Mouse (Mus musculus) heart, embryonic 15.5 days (tissue): Measurements from ENCODE around the gene Sh2d1b2. TPM values are rescaled to one million over a fixed set of nuclear protein-coding genes. Genes with fewer than 3 reads are reported as not detected.
A peak's percentile ranks its signal among the peaks of the same experiment; 100 is the strongest.

Experiments
- ATAC-seq: fragments of 200-750 bp; cut with Nextera tagmentation; replicated peaks from 2 replicates; pipeline ENCODE4 v1.8.0; 2017; ENCODE audit warnings: low read depth, moderate TSS enrichment; ENCODE audit not compliant: insufficient number of reproducible peaks, insufficient read depth, low FRiP score
- H3K27ac ChIP-seq: fragments of 300-500 bp; sonication (generic); 2 replicates; pipeline ENCODE4 v1.5.1; 2015; ENCODE audit warnings: mild to moderate bottlenecking, inconsistent platforms
- H3K27me3 ChIP-seq: fragments of 300-500 bp; sonication (generic); 2 replicates; pipeline ENCODE4 v1.6.1; 2015; ENCODE audit warnings: inconsistent platforms
- H3K36me3 ChIP-seq: fragments of 300-500 bp; sonication (generic); 2 replicates; pipeline ENCODE4 v1.6.1; 2015; ENCODE audit warnings: mild to moderate bottlenecking, inconsistent platforms
- H3K4me1 ChIP-seq: fragments of 300-500 bp; sonication (generic); replicated peaks from 2 replicates; pipeline ENCODE4 v1.6.1; 2015; ENCODE audit warnings: inconsistent platforms
- H3K4me2 ChIP-seq: fragments of 300-500 bp; sonication (generic); 2 replicates; pipeline ENCODE4 v1.6.1; 2015; ENCODE audit warnings: inconsistent platforms, mild to moderate bottlenecking, moderate library complexity
- H3K4me3 ChIP-seq: fragments of 300-500 bp; sonication (generic); 2 replicates; pipeline ENCODE4 v1.5.1; 2015; ENCODE audit warnings: mild to moderate bottlenecking, inconsistent platforms
- H3K9ac ChIP-seq: fragments of 300-500 bp; sonication (generic); 2 replicates; pipeline ENCODE4 v1.6.1; 2015; ENCODE audit warnings: mild to moderate bottlenecking, inconsistent platforms
- H3K9me3 ChIP-seq: fragments of 300-500 bp; sonication (generic); replicated peaks from 2 replicates; pipeline ENCODE4 v1.6.1; 2016; ENCODE audit warnings: inconsistent platforms
- WGBS: fragments of 180-500 bp; shearing (Covaris S2); methylation state at CpG from one replicate; pipeline ENCODE4 v1.1.7; 2015; ENCODE audit warnings: mixed read lengths; 5-methylcytosine and 5-hydroxymethylcytosine counted together
- polyA plus RNA-seq: library from polyadenylated mRNA; unstranded; fragments of >200 nt; fragmentation: Nextera tagmentation; extraction: Ambion mirVana; gene quantifications from 2 replicates; pipeline ENCODE4 v1.2.1, GENCODE M21; 2015

Sh2d1b2 gene
- polyA plus RNA-seq, 1 experiment from 2014 or later, result not detected

DNA sequence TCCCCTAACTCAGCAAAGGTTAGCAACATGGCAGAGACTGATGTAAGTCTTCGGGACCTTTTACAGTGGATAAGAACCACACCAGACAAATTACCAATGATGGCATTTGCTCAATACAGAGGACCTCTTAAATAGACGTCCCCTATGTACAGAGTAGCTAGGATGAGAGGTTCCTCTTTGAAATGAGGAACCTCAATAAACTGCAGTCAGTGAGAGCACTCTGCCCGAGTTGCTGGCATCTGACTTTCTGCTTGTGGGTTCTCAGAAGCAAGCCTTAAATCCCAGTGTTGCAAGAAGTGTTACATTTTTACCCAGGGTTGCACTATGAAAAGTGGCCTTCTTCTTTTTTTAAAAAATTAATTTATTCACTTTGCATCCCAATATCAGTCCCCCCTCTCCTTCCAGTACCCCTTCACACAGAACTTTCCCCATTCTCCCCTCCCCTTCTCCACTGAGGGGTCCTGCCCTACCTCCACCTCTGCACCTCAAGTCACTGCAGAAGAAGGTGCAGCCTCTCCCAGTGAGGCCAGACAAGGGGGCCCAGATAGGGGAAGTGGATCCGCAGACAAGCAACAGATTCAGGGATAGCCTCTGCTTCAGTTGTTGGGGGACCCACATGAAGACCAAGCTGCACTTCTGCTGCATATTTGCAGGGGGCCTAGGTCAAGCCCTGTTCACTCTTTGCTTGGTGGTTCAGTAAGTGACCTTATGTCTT is 50.0 kb downstream of the Sh2d1b2 start:
- 61% methylated on average over 4 of the region's 4 CpGs for WGBS

DNA sequence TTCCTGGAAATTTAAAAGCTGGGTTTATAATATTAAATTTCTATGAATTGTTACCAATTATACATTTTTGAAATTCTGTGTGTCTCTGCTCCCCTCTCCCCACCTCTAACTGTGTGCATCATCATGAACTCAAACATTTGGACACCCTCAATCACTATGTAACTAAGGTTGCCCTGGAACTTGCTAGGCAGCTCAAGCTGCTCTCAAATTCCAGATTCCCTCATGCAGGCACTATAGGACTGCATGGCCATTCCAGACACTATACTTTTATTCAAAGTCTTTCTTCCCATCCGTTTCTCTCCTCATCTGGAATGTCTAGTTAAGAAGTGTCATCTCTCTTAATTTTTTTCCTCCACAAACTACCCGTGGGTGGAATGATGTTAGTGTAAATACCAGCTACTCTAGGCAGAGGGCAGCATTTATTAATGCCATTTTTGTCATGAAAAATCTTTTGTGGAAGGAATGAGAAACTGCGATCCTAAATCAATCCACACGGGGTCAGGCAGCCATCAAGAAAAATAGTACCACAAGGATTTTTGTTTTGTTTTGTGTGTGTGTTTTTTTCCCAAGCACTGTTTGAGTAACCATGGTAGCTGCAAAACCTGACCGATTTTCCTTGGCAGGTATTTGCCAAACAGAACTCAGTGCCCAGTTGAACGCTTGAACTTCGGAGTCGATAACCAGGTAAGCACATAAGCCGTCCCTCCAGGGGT is 59.8 kb downstream of the Sh2d1b2 start:
- H3K9ac ChIP-seq, result no peak overlapping the region
- H3K27ac ChIP-seq, result no peak overlapping the region
- no peaks in the 10 kb centered on the region for H3K36me3 ChIP-seq
- no peak overlapping the region for H3K4me3 ChIP-seq
- ATAC-seq, result no peak
- H3K4me2 ChIP-seq, result peak overlapping the region; percentile 27
- no peaks in the 10 kb centered on the region for H3K27me3 ChIP-seq
- H3K9me3 ChIP-seq, result no peaks in the 10 kb centered on the region
- peaks cover 3% of the 10 kb centered on the region; the same call in 1 of the 2 replicates for H3K4me1 ChIP-seq
- 38% methylated on average over 9 of the region's 9 CpGs for WGBS

More for the DNA sequence above, 50.0 kb downstream of the Sh2d1b2 start:
- ATAC-seq, result no peak
- Histone ChIP-seq H3K9me3 (no peaks in the 10 kb centered on the region), H3K9ac (no peak overlapping the region), H3K4me1 (no peaks in the 10 kb centered on the region), H3K4me3 (no peak overlapping the region), H3K4me2 (no peak overlapping the region), H3K27ac (no peak overlapping the region), H3K36me3 (no peaks in the 10 kb centered on the region), H3K27me3 (no peaks in the 10 kb centered on the region)

DNA sequence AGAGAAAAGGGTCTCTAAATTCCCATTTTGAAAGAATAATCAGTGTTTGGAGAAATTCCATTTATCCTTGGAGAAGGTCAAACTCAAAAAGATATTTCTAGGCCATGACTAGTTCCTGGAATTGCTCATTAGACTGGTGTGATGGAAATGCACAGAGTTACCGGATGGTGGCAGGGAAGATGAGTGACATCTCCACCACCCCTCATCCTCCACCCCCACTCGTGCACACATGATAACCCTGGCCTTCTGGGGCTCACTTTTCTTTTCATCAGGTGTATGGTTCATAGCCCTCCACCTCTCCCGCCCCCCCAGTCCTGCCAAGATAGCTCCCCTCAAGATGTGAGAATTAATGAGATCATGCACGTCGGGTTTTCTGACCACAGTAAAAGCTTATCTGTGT is 60.7 kb downstream of the Sh2d1b2 start:
- WGBS, result 65% methylated on average over 5 of the region's 5 CpGs

DNA sequence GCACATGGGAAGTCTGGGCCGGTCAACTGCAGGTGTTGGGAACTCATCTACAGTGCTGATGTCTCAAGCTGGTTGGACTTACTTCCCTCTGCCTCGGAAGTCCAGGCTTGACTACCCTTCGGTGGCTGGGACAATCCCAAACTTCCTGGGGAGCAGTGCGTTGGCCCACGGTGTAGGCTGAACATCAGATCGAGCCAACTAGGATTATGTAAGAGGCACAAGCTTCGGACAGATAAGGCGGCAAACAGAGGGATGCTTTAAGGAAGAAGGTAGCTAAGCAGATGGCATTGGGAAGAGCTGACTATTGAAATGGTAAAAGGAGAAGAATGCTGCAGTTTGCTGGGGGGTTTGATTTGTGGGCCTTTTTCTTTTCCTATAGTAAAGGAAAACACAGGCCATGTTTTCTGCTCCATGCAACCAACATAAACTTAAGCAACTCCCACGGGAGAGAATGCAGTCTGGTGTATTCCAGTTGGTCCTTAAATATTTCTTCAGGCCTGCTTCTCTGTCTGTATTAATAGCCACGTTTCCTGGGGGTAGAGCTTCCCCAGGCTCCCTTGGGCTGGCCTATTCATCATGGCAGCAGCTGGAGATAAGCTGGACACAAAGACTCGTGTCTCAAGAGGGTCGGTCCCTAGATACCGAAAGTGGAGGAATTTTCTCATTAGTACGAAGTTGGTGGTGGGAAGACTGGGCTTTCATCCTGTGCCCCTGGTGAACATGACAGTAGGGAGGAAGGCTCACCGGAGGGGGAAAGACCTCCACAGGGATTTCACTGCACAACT is 62.4 kb downstream of the Sh2d1b2 start:
- peaks cover 3% of the 10 kb centered on the region; the same call in 1 of the 2 replicates for H3K4me1 ChIP-seq
- no peak overlapping the region for H3K4me3 ChIP-seq
- H3K9ac ChIP-seq, result no peak overlapping the region
- whole genome bisulfite sequencing, result 60% methylated on average over 15 of the region's 15 CpGs
- no peak overlapping the region for H3K27ac ChIP-seq
- no peaks in the 10 kb centered on the region for H3K9me3 ChIP-seq
- H3K4me2 ChIP-seq, result no peak overlapping the region
- no peaks in the 10 kb centered on the region for H3K27me3 ChIP-seq
- no peaks in the 10 kb centered on the region for H3K36me3 ChIP-seq
- ATAC-seq, result no peak

More for the DNA sequence above, 60.7 kb downstream of the Sh2d1b2 start:
- Histone ChIP-seq H3K9me3 (no peaks in the 10 kb centered on the region), H3K4me3 (no peak overlapping the region), H3K27ac (no peak overlapping the region), H3K9ac (no peak overlapping the region), H3K4me1 (peaks cover 3% of the 10 kb centered on the region; the same call in 1 of the 2 replicates), H3K36me3 (no peaks in the 10 kb centered on the region), H3K27me3 (no peaks in the 10 kb centered on the region), H3K4me2 (no peak overlapping the region)
- ATAC-seq, result no peak

DNA sequence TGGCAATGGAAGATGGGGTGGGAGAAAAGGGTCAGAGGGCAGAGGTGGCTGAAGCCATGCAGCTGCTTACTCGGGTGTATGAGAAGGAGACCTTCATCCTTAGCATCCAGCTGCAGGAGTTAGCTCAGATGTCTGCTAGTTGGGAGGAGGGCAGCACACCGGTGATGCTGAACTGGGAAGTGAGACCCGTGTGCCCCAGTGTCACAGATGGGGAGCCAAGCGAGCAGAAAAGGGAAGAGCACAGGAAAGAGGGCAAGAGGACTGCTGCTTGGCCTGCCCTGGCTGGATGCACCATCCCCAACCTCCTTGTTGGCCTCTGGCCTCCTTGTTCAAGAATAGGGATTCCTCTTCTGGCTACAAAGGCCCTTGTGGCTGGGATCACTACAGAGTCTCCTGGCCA is 66.9 kb downstream of the Sh2d1b2 start:
- no peak overlapping the region for H3K4me3 ChIP-seq

DNA sequence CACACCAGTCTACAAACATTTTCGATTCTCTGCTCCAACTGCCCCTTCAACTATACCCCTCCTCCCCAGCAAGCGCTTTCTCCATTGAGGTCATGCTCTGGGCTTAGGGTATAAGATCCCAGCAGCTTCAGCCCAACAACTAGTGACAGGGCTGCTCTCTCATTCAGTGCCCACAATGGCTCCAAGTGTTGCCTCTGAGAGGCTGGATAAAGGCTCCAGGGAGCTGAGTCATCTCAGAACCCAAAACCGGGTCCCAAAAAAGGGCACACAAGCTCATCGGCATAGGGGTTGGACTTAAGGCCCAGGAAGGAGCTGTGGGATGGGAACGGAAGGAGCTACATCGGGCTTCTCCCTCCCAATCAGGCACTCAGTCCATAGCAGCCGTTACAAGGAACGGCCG is 69.1 kb downstream of the Sh2d1b2 start:
- H3K4me3 ChIP-seq, result no peak overlapping the region
- H3K36me3 ChIP-seq, result no peaks in the 10 kb centered on the region; the same call in 1 of the 2 replicates
- no peaks in the 10 kb centered on the region for H3K27me3 ChIP-seq
- WGBS, result 91% methylated on average over 9 of the region's 9 CpGs
- ATAC-seq, result no peak
- H3K9ac ChIP-seq, result no peak overlapping the region
- no peaks in the 10 kb centered on the region for H3K9me3 ChIP-seq
- H3K4me1 ChIP-seq, result no peaks in the 10 kb centered on the region
- H3K27ac ChIP-seq, result no peak overlapping the region
- H3K4me2 ChIP-seq, result no peak overlapping the region

More for the DNA sequence above, 66.9 kb downstream of the Sh2d1b2 start:
- Histone ChIP-seq H3K27me3 (no peaks in the 10 kb centered on the region), H3K27ac (no peak overlapping the region), H3K9ac (no peak overlapping the region), H3K4me1 (peaks cover 3% of the 10 kb centered on the region; the same call in 1 of the 2 replicates), H3K36me3 (no peaks in the 10 kb centered on the region; the same call in 1 of the 2 replicates), H3K9me3 (no peaks in the 10 kb centered on the region), H3K4me2 (no peak overlapping the region)
- 75% methylated on average over 4 of the region's 4 CpGs for WGBS
- ATAC-seq, result no peak

DNA sequence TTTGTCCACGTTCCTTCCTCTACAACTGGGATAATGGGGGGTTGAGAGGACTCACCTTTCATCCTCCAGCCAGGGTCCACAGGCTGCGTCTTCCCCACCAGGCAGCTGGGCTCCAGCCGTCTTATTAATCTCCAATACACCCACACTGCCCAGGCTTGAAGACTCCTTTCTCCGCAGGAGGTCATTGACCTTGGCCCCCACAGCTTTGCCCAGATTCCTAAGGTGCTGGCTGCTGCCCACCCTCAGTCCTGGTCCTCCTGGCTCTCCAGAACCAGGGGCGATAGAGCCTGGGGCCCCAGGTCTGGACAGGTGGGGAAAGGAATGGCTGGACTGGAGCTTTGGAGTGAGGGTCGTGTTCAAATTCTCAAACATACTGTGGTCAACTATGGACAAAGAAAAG is 69.9 kb downstream of the Sh2d1b2 start:
- Histone ChIP-seq H3K27ac (no peak overlapping the region), H3K36me3 (no peaks in the 10 kb centered on the region; the same call in 1 of the 2 replicates), H3K9me3 (no peaks in the 10 kb centered on the region), H3K27me3 (no peaks in the 10 kb centered on the region), H3K4me3 (no peak overlapping the region), H3K4me2 (no peak overlapping the region), H3K4me1 (no peaks in the 10 kb centered on the region), H3K9ac (no peak overlapping the region)
- no peak for ATAC-seq
- 81% methylated on average over 6 of the region's 6 CpGs for WGBS

DNA sequence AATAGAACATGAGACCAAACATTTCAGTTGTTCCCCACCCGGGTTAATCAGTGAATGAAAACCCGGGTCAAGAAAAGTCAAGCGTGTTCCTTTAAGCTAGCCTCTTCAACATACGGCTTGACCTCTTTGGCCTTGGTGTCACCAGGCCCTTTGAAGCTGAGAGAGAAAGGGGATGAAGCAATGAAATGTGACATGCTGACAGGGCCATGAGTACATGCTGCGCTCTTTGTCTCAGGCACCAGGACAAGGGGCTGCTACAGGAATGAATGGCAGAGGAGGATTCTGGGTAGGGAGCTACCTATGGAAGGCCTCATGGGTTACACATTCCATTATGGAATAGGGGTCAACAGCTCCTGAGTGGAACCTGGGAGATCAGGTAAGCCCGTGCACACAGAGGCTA is 70.6 kb downstream of the Sh2d1b2 start:
- no peaks in the 10 kb centered on the region for H3K9me3 ChIP-seq
- no peak for ATAC-seq
- WGBS, result 67% methylated on average over 6 of the region's 6 CpGs
- no peak overlapping the region for H3K4me3 ChIP-seq
- H3K36me3 ChIP-seq, result no peaks in the 10 kb centered on the region; the same call in 1 of the 2 replicates
- H3K4me2 ChIP-seq, result no peak overlapping the region
- H3K4me1 ChIP-seq, result no peaks in the 10 kb centered on the region
- no peaks in the 10 kb centered on the region for H3K27me3 ChIP-seq
- H3K27ac ChIP-seq, result no peak overlapping the region
- no peak overlapping the region for H3K9ac ChIP-seq

Other genes with a start within 250 kb of the Sh2d1b2 start
- gene Ddr2, start 122.0 kb upstream of the Sh2d1b2 start, polyA plus RNA-seq, result 12.0 and 17.1 TPM in 2 replicates
- gene Uap1, start 57.8 kb upstream of the Sh2d1b2 start, polyA plus RNA-seq, result 45.0 and 46.0 TPM in 2 replicates
- 4.6 and 6.1 TPM in 2 replicates for gene Uhmk1, start 17.4 kb upstream of the Sh2d1b2 start, polyA plus RNA-seq
- gene Sh2d1b1, start 44.6 kb downstream of the Sh2d1b2 start, polyA plus RNA-seq, result 0.19 and 0.24 TPM in 2 replicates
- 4.0 and 5.1 TPM in 2 replicates for gene Gm7694, start 73.6 kb downstream of the Sh2d1b2 start, polyA plus RNA-seq
- 1.6 and 1.7 TPM in 2 replicates for gene Spata46, start 76.1 kb downstream of the Sh2d1b2 start, polyA plus RNA-seq